Mouse (Mus musculus) heart, postnatal 0 days (tissue): ENCODE measurements at regions not wholly inside any gene's neighbourhood (a gene's known extent, or its start where the extent isn't known, plus 50 kb on each side); places are given as distances from the start of the nearest gene placed in this dataset.

ENCODE experiments used
- ATAC-seq: fragments of 200-750 bp; cut with Nextera tagmentation; 2 replicates; pipeline ENCODE4 v1.8.0; 2017; ENCODE audit warnings: low read depth, moderate number of reproducible peaks, moderate library complexity; ENCODE audit not compliant: insufficient read depth
- DNase-seq: peaks from one replicate; pipeline ENCODE4 v3.0.0-alpha.2; 2016; ENCODE audit warnings: low spot score
- H3K27ac ChIP-seq: fragments of 300-500 bp; sonication (generic); 2 replicates; pipeline ENCODE4 v1.5.1; 2014; ENCODE audit warnings: low read depth, mild to moderate bottlenecking
- H3K27me3 ChIP-seq: fragments of 300-500 bp; sonication (generic); 2 replicates; pipeline ENCODE4 v1.6.1; 2014; ENCODE audit warnings: low read length, mixed read lengths; ENCODE audit not compliant: control insufficient read depth, insufficient read depth
- H3K36me3 ChIP-seq: fragments of 300-500 bp; sonication (generic); replicated peaks from 2 replicates; pipeline ENCODE4 v1.6.1; 2014; ENCODE audit warnings: low read length, mixed read lengths; ENCODE audit not compliant: control insufficient read depth, insufficient read depth
- H3K4me1 ChIP-seq: fragments of 300-500 bp; sonication (generic); 2 replicates; pipeline ENCODE4 v1.6.1; 2014; ENCODE audit warnings: antibody characterized with exemption; ENCODE audit not compliant: control insufficient read depth, insufficient read depth
- H3K4me2 ChIP-seq: fragments of 300-500 bp; sonication (generic); 2 replicates; pipeline ENCODE4 v1.6.1; 2014; ENCODE audit warnings: low read depth, mild to moderate bottlenecking, low read length, moderate library complexity
- H3K4me3 ChIP-seq: fragments of 300-500 bp; sonication (generic); 2 replicates; pipeline ENCODE4 v1.5.1; 2014; ENCODE audit warnings: low read depth, low read length
- H3K9ac ChIP-seq: fragments of 300-500 bp; sonication (generic); replicated peaks from 2 replicates; pipeline ENCODE4 v1.6.1; 2014; ENCODE audit warnings: low read depth, low read length, mixed read lengths
- H3K9me3 ChIP-seq: fragments of 300-500 bp; sonication (generic); replicated peaks from 2 replicates; pipeline ENCODE4 v1.6.1; 2016; ENCODE audit warnings: low read length; ENCODE audit not compliant: control insufficient read depth
- CTCF ChIP-seq: IDR thresholded peaks from 2 replicates; pipeline ENCODE4 v1.5.1; 2016; ENCODE audit warnings: antibody characterized with exemption, control low read depth, low read depth
- EP300 ChIP-seq: IDR thresholded peaks from 2 replicates; pipeline ENCODE4 v1.6.1; 2016; ENCODE audit warnings: antibody characterized with exemption, low read depth
- WGBS: fragments of 180-500 bp; shearing (Covaris S2); extraction: QIAGEN DNeasy Blood & Tissue Kit; methylation state at CpG from one replicate; pipeline ENCODE4 v1.1.7; 2014; 5-methylcytosine and 5-hydroxymethylcytosine counted together

DNA sequence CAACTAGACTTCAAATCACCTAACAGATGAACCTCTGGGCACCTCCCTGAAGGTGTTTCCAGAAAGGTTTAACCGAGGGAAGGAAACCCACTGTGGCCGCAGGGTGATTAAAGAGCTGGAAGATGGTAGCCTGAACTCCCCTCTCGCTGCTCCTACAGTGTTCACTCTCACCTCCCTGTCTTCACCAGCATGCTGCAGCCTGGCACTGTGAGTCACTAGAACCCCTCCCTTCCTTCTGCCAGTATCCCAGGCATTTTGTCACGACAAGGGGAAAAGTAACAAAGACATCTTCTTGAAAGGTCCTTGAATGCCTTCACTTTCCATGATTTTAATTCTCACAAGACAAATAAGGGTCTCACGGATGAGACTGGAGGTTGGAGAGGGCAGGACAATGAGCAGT is 471.1 kb downstream of the Nuf2 start:
- WGBS, result 75% methylated on average over 5 of the region's 5 CpGs
- Histone ChIP-seq H3K27me3 (no peaks in the 10 kb centered on the region), H3K9ac (no peak overlapping the region), H3K27ac (no peak overlapping the region), H3K4me3 (no peak overlapping the region), H3K4me2 (no peak overlapping the region), H3K9me3 (no peaks in the 10 kb centered on the region), H3K36me3 (no peaks in the 10 kb centered on the region), H3K4me1 (no peaks in the 10 kb centered on the region)
- ATAC-seq (no peak), DNase-seq (no peak)
- TF ChIP-seq CTCF, result no peak
- no peak for TF ChIP-seq EP300

DNA sequence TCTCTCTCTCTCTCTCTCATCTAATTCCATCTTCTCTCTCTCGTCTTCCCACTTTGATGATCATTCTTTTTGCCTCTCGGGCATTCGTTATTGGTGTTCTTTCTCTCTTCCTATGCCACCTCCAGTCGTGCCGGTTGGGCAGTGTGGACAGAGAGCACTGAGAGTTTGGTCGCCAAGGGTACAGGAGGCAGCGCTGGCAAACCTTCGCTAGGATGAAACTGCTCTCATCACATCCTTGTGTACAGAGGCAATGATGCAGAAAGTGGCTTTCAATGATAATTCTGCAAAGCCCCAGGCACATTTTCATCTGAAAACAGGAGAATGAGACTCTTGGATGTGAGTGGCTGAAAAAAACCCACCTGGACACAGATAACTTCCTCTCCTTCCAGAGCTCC is 479.4 kb downstream of the Nuf2 start:
- Histone ChIP-seq H3K4me3 (no peak overlapping the region), H3K4me2 (no peak overlapping the region), H3K36me3 (no peaks in the 10 kb centered on the region), H3K4me1 (no peaks in the 10 kb centered on the region), H3K9me3 (no peaks in the 10 kb centered on the region), H3K27ac (no peak overlapping the region), H3K27me3 (no peaks in the 10 kb centered on the region), H3K9ac (no peak overlapping the region)
- 75% methylated on average over 8 of the region's 8 CpGs for WGBS
- ATAC-seq (no peak), DNase-seq (no peak)
- no peak for TF ChIP-seq CTCF
- TF ChIP-seq EP300, result no peak

DNA sequence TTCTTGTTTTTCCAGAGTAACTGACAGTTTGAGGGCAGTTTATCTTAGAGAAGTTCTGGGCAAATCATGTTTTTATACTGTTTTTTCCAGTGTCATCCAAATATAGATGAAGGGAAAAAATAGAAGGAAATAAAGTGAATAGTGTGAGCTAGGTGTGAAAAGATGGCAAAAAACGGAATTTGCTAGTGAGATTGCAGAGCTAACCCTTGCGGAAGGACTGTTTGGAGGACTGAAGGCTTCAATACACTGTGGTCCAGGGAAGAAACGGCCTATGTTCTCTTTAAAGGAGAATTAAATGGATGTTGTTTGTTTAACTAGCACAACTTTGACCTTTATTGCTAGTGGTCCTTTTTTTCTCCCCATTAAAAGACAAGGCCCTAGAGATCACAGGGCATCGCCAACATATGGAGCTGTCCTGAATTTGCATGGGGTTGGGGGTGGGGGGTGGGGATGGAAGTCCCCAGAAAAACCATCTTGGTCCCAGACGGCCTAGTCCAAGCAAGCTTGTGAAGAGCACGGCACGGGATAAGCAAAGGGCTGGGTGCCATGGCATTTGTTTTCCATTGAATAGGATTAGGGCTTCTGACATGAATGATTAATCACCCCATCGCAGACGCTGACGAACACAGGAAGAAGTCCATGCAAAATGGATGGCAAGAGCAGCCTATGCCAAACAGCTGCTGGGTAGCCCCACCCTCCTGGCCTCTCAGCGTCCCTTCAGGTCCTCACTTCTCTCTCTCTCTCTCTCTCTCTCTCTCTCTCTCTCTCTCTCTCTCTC is 480.0 kb downstream of the Nuf2 start:
- H3K27ac ChIP-seq, result no peak overlapping the region
- H3K27me3 ChIP-seq, result no peaks in the 10 kb centered on the region
- no peak overlapping the region for H3K4me2 ChIP-seq
- 52% methylated on average over 11 of the region's 11 CpGs for WGBS
- no peak for ATAC-seq
- no peaks in the 10 kb centered on the region for H3K36me3 ChIP-seq
- no peak overlapping the region for H3K4me3 ChIP-seq
- DNase-seq, result no peak
- H3K9me3 ChIP-seq, result no peaks in the 10 kb centered on the region
- TF ChIP-seq EP300, result no peak
- TF ChIP-seq CTCF, result no peak
- no peak overlapping the region for H3K9ac ChIP-seq
- H3K4me1 ChIP-seq, result no peaks in the 10 kb centered on the region

DNA sequence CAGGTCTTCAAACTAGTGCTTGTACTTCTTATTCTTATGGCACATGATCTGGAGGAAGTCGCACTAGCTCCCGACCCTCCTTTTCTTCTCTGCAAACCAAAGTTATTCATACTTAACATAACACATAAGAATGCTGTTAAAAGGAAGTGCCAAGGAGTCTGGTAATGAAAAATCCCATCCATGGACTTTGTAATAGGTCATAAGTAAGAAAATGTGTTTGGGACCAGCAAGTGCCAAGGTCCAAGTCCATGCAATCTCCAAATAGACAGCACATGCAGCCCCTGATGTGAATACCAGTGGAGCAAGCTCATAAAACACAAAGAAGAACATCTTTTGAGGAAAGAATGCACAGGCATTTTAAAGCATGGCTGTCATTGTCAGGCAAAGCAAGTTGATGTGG is 481.4 kb downstream of the Nuf2 start:
- ATAC-seq (no peak), DNase-seq (no peak)
- 89% methylated on average over 2 of the region's 2 CpGs for WGBS
- H3K4me1 ChIP-seq, result no peaks in the 10 kb centered on the region
- H3K9ac ChIP-seq, result no peak overlapping the region
- H3K4me2 ChIP-seq, result no peak overlapping the region
- no peaks in the 10 kb centered on the region for H3K9me3 ChIP-seq
- no peaks in the 10 kb centered on the region for H3K36me3 ChIP-seq
- H3K27ac ChIP-seq, result no peak overlapping the region
- no peak overlapping the region for H3K4me3 ChIP-seq
- H3K27me3 ChIP-seq, result no peaks in the 10 kb centered on the region
- TF ChIP-seq CTCF (no peak), EP300 (no peak)

DNA sequence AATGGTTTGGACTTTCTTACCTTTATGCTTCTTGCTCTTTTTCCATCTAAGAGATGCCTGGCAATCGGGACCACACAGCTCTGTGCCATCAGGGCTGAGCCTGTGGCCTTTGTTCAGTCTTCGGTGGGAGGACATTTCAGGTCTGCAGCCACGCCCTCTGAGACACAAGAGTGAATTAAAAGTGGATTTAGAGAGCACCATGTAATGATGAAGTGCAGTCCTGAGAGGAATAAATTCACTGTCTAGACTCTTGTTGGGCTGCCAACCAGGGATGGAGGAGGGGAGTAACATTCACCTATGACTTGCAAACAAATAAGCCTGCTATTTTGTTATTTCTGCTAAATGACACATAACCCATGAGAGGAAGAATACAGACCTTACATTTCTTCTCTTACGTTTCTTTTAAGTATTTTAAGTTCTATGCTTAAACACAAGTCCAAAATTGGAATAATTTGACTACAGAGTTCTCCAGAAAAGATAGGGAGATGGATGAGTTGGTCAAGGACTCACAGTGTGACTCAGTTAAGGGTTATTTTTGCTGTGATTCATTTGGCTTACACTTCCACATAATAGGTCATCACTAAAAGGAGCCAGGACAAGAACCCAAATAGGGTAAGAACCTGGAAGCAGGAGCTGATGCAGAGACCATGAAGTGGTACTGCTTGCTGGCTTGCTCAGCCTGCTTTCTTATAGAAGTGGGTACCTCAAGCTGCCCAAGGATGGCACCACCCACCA is 484.3 kb downstream of the Nuf2 start:
- Histone ChIP-seq H3K27me3 (no peaks in the 10 kb centered on the region), H3K4me1 (no peaks in the 10 kb centered on the region), H3K36me3 (no peaks in the 10 kb centered on the region), H3K9ac (no peak overlapping the region), H3K4me3 (no peak overlapping the region), H3K9me3 (no peaks in the 10 kb centered on the region), H3K4me2 (no peak overlapping the region), H3K27ac (no peak overlapping the region)
- WGBS, result 70% methylated on average over 4 of the region's 4 CpGs
- TF ChIP-seq EP300, result no peak
- TF ChIP-seq CTCF, result no peak
- DNase-seq (no peak), ATAC-seq (no peak)
